Mouse (Mus musculus) embryo, embryonic 11.5 days (tissue): Measurements from ENCODE around the gene Cops2.
A peak's percentile ranks its signal among the peaks of the same experiment; 100 is the strongest.

Experiments used
- DNase-seq: peaks from one replicate; pipeline ENCODE4 v3.0.0-alpha.2; 2012; ENCODE audit warnings: low read depth, low spot score

The Cops2 gene

DNA sequence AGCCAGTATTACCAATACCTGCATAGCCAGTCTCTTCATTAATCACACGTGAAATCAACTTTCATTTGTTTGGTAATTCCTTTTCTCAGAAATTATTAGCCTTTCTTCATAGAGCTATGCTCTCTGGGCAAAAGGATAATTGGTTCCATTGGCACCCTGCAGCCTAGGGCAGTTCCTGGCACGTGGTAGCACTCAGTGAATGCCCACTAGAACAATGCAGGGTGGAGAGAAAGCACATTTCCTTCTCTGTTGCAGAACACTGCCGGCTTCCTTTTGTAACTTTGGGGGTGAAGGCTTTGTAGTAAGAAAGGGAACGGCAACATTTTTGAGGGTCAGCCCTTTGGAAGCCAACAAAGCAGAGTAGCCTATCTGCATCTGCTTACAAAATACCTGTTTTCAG lies 32.7 kb downstream of the Cops2 start:
- no peak for DNase-seq

DNA sequence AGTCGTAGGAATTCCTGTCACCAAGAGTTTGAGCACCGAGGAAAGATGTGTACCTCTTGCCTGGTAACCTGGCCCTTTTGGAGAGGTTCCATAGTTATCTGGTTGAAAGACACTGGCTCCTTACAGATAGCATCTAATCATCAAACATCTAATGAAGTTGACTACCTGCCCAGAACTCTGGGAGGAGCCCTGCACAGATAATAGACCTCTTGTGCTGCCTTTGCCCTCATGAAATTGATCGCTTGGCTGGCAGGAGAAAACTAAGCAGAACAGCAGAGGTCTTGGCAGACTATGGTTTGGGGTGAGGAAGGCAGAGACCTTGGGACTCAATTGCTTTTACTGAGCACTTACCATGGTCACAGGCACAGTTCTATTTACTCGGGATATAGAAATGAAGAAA lies 38.5 kb downstream of the Cops2 start:
- DNase-seq = no peak

DNA sequence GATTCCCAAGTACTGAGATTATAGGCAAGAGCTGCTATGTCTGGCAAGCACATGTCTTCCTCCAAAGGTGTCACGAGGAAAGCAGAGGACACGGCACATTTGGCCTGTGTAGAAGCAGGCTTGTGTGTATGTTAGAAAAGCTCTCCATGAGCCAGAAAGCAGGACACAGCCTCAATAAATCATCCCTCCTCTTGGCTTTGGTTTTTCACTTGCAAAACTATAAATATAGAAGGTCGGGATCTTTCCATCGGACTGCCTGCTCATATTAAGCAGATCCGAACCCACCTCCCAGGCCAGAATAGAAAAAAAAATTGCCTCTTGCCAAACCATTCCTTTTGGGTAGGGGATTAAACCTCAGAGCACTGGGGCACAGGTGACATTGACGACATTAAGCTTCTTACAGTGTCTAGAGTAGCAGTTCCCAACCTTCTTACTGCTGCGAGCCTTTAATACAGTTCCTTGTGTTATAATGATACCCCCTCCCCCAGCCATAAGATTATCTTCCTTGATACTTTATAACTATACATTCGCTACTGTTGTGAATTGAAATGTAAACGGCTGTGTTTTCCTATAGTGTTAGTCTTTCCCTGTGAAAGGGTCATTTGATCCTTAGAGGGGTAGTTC lies 44.9 kb downstream of the Cops2 start:
- DNase-seq = no peak

DNA sequence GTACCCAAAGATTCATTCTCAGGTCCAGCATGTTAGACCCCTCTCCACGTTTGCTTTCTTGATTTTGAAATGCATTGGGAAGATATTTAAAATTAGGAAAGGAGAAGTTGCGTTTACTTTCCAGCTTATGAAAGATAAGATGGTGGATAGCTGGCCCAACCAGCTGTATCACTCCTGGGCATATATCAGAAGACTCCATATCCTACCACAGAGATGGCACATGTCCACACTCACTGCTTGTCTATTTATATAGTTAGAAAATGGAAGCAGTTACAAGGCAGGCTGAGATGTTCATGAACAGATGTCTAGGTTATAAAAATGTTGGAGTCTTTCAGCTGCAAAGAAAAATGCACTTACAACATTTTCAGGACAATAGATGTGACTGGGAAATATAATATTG lies 47.6 kb downstream of the Cops2 start:
- DNase-seq = no peak

DNA sequence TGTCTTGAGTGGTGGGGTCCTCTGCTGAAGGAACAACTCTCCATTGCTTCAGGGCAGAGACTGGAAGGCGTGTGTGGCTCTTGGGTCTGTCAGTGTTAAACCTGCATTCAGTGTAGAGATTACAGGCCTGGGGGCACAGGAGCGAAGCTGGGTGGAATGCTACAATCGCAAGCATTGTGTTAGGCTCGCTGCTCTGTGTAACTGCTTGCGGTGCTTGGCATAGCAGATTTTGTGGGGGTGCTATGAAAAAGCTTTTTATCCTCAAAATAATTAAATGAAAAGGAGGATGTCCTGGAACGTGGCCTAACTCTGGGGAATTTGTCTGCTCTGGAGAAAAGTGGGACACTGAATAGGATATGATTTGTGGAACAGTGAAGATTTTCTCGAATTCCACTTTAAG lies 49.4 kb downstream of the Cops2 start:
- no peak for DNase-seq

DNA sequence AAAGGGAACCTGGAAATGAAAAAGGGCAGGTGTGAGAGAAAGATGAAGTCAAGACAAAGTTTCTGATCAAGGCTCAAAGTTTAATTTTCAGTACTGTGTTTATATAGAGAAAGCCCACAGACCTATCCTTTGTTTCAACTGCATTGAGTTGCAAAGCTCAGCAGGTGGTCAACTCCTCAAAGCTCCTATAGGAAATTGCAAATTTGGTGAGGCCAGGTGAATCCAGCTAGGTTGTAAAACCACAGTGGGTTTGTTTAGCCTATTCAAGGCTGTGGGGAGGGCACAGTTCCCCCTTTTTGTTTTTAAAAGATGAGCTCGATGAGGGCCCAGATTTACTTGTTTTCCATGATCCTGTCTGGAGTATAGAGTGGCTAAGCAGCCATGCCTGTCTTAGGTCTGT lies 53.1 kb downstream of the Cops2 start:
- DNase-seq = no peak

DNA sequence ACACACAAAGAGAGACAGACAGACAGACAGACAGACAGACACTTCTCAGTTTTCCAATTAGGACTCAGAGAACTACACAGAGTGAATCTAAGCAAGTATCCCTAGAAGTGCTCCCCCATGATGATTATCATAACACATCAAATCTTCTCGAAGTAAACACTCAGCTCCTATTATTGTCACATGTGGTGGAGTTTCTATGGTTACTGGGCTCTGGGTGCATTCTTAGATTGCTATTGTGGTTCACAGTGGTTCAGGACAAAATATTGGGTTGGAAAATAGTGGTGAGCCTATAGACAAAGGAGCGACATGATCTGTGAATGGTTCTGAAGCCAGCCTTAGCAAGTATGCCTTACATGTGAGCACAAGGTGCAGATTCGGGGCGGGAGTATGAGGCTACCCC lies 57.0 kb downstream of the Cops2 start:
- no peak for DNase-seq

DNA sequence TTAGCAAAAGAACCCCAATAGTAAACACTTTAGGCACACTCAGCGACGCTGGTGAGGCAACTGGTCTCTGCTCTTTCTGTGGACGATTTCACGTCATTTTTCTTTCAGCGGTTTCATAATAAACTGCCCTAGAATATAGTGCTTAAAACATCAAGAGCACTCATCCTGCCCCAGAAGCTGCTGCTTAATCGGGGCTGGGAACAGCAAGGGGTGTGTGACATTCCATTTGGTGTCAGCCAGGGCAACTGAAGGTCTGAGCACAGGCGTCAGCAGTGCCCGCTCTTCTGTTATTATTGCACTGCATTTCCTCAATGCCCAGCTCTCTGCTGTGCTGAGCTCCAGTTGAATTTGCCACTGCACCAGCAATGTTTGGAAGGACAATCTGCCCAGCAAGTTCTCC lies 57.9 kb downstream of the Cops2 start:
- no peak for DNase-seq

DNA sequence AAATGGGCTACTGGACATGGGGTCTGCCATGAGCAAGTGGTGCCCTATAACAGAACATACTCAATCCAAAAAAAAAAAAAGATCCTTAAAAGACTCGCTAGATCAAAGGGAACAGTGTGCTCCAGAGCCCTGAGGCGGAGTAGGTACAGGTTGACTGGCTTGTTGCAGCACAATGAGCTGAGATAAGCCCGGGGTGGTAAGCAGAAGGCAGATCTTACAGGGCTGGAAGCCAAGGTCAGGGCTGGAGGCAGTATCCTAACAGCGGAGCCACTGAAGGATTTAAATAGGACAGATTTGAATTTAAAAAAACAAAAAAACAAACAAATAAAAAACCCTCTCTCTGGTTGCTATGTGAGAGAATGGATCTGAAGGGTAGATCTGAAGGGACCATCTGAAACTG lies 58.5 kb downstream of the Cops2 start:
- no peak for DNase-seq

DNA sequence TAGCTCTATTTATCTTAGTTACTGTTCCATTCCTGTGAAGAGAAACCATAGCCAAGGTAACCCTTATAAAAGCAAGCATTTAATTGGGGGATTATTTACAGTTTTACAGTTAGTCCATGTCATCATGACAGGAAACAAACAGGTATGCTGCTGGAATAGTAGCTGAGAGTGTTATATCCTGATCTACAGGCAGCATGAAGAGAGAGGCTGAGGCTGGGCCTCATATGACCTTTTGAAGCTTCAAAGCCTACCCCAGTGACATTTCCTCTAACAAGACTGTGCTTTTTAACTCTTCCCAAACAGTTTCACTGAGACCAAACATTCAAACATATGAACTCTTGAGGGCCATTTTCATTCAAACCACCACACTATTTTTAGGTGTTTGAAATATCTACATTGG lies 61.1 kb downstream of the Cops2 start:
- DNase-seq = no peak

DNA sequence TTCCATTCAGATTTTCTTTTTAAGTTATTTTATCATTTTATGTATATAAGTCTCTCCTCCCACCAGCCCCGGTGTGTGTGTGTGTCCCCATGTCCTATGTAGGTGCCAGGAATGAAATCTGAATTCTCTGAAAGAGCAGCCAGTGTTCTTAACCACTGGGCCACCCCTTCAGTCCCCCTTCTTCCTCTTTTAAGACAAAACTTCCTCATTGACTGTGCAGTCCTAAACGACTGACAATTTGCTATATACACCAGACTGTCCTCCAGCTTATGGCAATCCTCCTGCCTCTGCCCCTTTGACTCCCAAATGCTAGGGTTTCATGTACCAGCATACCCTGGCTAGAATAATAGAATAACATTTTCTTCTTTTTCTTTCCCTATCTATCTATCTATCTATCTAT lies 63.8 kb downstream of the Cops2 start:
- no peak for DNase-seq

DNA sequence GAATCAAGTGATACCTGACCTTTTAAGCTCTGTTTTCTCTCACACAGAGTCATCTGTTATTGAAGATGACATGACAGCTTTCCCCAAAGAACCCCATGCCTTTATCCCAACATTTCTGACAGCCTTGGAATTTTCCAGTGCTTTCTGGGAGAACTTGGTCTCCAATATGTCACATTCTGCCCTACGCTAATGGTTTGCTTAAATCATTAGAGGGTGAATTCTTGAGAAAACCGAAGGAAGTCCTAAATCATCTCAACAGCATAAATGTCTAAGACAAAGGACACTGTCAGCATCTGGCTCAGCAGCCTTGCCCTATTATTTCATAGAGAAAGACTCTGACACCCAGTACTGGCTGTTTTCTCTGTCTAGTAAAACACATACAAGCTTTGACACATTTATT lies 64.8 kb downstream of the Cops2 start:
- no peak for DNase-seq

DNA sequence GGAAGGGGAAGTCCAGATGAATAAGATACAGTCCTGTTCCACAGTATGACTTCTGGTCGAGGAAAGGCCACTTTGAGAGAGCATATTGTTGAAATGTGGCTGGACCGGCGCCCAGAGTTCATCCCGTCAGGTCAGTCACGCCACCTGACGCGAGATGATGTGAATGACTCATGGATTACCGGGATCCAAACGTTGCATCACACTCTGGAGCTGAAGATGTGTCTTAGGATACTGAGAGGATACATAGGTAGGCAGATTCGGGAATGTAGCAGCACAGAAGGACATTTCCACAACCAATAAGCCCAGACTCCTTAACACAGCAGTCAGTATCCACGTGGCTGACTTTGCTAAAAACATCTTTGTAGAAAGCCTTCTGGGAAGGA lies 66.1 kb downstream of the Cops2 start:
- no peak for DNase-seq

DNA sequence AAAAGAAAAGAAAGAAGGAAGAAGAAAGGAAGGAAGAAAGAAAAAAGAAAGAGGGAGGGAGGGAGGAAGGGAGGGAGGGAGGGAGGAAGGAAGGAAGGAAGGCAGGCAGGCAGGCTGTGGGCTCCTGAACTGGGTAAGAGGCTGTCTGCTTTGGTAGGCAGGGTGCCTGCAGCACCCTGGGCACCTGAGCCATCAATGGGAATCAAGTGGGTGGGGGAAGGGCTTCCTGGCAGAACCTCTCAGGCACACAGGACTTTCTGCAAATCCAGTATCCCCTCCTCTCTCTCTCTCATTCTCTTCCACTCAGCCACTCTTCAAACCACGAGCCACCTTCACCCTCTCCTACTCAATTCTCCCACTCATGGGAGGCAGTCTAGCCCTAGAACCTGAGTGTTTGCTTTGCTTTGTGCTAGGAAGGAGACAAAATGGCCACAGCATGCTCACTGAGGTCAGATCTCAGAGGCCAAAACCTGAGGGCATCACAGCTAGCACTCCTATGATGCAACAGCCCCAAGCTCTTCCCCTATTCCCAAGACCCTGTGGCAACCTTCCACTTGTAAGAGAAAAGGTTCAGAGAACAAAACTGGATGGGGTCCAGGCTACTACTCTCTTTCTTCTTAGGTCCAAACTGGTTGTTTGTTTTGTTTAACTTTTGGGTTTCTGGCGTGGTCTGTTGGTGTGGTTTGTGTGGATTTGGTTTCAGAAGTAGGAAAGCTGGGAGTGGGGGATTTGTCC lies 66.6 kb downstream of the Cops2 start:
- DNase-seq = no peak

DNA sequence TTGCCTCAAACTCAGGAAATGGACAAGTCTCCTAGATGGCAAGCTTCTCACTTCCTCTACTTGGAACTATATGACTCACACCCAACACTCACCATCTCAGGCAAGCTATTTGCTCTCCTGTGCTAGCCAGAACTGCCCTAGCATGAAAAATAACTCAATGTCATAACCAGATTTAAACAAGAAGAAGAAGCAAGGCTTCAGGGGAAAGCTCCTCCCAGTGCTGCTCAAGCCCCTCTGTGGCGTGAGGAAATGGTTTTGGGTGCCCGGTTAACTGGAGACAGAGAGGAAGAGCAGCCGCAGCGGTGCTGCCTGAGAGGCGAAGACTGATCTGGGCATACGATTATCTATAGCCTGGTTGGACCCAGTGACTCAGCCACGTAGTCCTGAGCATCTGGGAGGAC lies 67.5 kb downstream of the Cops2 start:
- no peak for DNase-seq

DNA sequence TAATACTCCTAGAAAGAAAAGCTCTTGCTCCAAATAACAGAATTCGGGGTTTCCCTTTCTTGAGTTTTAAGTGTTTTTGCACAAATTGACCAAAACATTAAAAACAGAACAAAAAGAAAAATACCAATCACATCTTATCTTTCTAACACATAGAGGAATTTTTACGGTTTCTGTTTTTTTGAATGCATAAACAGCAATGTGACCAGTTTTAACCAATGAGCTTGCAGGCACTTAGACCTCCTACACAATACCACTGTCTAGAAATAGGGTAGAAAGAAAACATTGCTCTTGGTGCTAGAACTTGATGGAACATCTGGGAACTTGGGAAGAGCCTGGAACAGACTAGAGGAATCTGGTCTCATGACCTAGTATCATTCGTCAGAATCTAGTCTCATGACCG lies 68.7 kb downstream of the Cops2 start:
- DNase-seq = no peak

DNA sequence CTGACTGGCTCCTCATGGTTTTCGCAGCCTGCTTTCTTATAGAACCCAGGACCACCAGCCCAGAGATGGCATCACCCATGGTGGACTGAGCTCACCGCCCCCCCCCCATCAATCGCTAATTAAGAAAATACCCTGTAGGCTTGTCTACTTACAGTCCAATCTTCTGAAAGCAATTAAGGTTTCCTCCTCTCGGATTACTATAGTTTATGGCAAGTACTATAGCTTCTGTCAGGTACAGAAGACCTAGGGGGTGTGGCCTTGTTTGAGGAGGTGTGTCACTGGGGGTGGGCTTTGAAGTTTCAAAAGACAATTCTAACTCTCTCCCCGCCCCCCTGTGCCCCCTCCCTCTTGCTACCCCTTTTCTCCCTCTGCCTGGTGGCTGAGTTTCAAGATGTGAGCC lies 69.7 kb downstream of the Cops2 start:
- DNase-seq = no peak

DNA sequence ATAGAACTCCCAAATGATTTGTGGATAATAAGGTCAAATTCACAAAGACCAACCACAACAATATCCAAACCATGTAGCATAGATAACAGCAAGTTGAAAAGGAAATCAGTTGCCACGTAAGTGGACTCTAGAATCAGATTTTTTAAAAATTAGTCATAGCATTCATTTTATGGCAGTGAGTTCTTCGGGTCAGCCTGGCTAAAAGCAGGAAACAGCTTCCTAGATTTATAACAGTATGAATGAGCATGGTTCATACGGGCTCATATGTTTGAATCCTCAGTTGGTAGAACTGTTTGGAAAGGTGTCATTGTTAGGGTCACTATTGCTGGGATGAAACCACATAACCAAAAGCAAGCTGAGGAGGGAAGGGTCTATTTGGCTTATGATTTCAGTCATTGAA lies 70.2 kb downstream of the Cops2 start:
- no peak for DNase-seq

DNA sequence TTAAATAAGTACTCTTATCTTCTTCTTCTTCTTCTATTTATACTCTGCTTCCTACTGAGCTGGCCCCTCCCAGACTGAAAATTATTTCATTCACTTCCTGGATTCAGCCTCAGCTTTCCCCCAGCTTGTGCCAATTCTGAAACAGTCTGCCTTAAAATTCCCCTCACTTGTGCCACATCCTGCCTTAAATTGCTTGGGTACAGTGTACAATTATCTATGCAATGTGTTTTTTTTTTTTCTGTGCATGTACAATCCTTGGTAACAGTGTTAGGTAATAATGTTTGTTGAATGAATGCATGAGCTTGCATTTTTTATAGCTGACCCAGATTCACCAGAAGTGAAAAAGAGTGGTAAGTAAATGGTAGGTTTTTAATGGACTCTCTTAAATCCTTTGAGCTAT lies 70.6 kb downstream of the Cops2 start:
- no peak for DNase-seq

DNA sequence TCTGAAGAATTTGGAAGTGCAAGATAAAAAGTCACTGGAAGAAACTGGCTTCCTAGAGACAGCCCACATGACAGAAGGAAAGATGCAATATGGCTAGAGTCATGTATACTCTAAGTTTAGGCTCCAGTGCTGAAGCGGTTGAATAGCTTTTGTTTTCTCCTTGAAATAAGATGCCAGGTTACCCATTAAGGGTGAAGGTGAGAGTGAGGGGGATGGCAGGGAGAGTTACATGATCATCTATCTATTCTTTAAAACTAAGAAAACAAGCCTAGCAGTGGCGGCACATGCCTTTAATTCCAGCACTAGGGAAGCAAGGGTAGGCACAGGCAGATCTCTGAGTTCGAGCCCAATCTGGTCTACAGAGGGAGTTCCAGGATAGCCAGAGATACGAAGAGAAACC lies 73.9 kb downstream of the Cops2 start:
- DNase-seq = no peak

DNA sequence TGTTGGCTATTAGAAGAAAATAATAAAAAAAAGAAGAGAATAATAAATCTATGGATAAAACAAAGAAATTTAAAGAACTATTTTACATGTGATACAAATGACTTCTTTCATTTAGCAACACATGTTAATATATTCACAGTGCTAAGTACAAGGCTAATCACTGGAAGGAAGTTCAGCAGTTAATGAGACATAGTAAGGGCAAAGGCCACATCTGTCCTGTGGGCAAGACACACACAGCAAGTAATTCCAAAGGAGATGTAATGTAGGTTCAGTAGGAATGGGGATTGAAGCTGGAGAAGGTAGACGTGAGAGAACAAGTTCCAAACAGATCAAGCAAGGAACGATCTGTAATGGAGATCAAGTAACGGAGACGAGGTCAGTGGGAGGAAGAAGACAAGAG lies 74.5 kb downstream of the Cops2 start:
- no peak for DNase-seq

DNA sequence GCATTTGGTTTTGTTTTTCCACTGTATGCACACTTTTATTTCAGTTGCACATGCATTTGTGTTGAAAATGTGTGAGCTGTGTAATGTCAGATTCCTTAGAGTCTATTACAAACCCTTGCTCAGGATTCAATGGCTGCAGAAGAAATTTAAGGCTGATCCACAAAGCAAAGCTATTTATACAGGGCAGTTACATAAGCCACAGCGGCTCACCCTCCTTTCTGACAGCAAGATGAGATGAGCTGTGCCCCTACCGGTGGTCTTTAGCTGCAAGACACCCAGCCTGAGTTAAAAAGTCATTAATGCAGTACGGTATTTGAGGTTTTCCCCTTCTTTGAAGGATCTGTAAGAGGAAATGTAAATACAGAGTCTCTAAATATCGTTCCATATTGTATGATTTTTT lies 75.1 kb downstream of the Cops2 start:
- no peak for DNase-seq

DNA sequence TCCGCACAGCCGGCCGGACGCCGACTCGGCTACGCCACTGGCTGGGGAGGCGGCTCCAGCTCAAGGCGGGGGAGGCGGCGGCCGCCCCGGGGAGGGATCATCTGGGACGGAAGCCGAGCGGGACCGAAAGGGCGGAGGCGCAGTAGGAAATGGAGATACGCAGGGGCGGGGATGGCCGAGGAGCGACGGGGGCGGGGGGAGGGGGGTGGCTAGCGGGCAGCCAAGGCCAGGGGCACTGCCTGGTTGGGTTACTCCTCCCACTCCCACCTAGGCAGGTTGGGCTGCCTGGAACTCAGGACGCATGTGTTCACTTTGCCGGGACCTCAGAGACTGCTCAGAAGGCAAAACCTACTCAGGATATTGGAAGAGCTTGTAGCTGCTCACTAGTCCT lies 76.2 kb downstream of the Cops2 start, which contains the start of gene Secisbp2l:
Gene Secisbp2l, minus strand, starts transcription at position 152 of the 391 bp plus-strand sequence.
- peak; percentile 78 for DNase-seq
